Mouse (Mus musculus): ENCODE measurements around the gene Eif2b3. TPM values are rescaled to one million over a fixed set of nuclear protein-coding genes. Genes with fewer than 3 reads are reported as not detected.

The Eif2b3 gene
- total and polyA plus RNA-seq, 3 experiments, result 49.9 to 96.2 (median 84.9) TPM

- dilution Hi-C loops (cut with MboI; ENCODE audit: extremely low pct_ligation_motif_present, extremely low pct_unique_long_range_greater_than_20kb, low sequenced_read_pairs), result no loop called here
- in situ Hi-C loops (cut with MboI; ENCODE audit: low pct_ligation_motif_present, low pct_unique_long_range_greater_than_20kb, low sequenced_read_pairs), result no loop called here
- Histone ChIP-seq H3K9ac (ENCODE audit: insufficient read depth, low read depth) (peak within 1 kb of the TSS; percentile 54), H3K4me1 (ENCODE audit: control insufficient read depth in 1 of 2, insufficient read depth in 2 of 2) (peaks cover 18 to 75% of the 10 kb centered on the region in 2 experiments), H3K4me2 (ENCODE audit: insufficient read depth, low read depth, poor library complexity, severe bottlenecking) (peak within 1 kb of the TSS; percentile 64), H3K9me3 (replicated peaks; ENCODE audit: low read length) (no peaks in the 10 kb centered on the region), H3K27ac (ENCODE audit: insufficient read depth, low read depth) (peak within 1 kb of the TSS; percentile 94), H3K4me3 (replicated peaks in 1 of 3; ENCODE audit: low read depth in 2 of 3, low read length in 2 of 3, poor library complexity in 1 of 3) (peak within 1 kb of the TSS in 2 of 3 experiments; percentile 18 to 33), H3K27me3 (replicated peaks) (no peaks in the 10 kb centered on the region), H3K79me2 (replicated peaks; ENCODE audit: control insufficient read depth, extremely low read depth, insufficient read depth, poor library complexity, severe bottlenecking) (peaks cover 2% of the 10 kb centered on the region; the same call in 1 of the 2 replicates), H3K36me3 (replicated peaks in 1 of 2; ENCODE audit: control insufficient read depth in 1 of 2, insufficient read depth in 1 of 2, low read length in 1 of 2) (peaks cover 35 to 42% of the 10 kb centered on the region in 2 experiments)
- peak; percentile 82 for DNase-seq (ENCODE audit: extremely low read depth)
- TF ChIP-seq USF1 (IDR thresholded peaks at IDR 0.05; ENCODE audit: low read depth, low read length) (no peak), CHD2 (IDR thresholded peaks at IDR 0.05; ENCODE audit: low read length) (peak; percentile 23), MAZ (IDR thresholded peaks at IDR 0.05; ENCODE audit: low read depth, low read length) (0 out of 2 replicates have a peak, but pooled peaks have one; percentile 29), NRF1 (IDR thresholded peaks at IDR 0.05; ENCODE audit: low read depth, low read length) (no peak), MAFK (IDR thresholded peaks at IDR 0.05; ENCODE audit: insufficient replicate concordance, low read length) (0 out of 2 replicates have a peak, but pooled peaks have one; percentile 38), CTCF (conservative IDR thresholded peaks at IDR 0.05 in 1 of 2, IDR thresholded peaks at IDR 0.05 in 1 of 2; ENCODE audit: low read depth in 2 of 2, low read length in 2 of 2) (no peak), ZNF384 (IDR thresholded peaks at IDR 0.05; ENCODE audit: low read depth, low read length) (no peak), ETS1 (conservative IDR thresholded peaks at IDR 0.05; ENCODE audit: low read depth, low read length) (peak; percentile 52; the same call in 1 of the 2 replicates), RCOR1 (conservative IDR thresholded peaks at IDR 0.05; ENCODE audit: low read depth, low read length) (no peak), PAX5 (IDR thresholded peaks at IDR 0.05; ENCODE audit: low read length) (no peak), ELF1 (IDR thresholded peaks at IDR 0.05; ENCODE audit: low read depth, low read length) (peak; percentile 40; the same call in 1 of the 2 replicates), MXI1 (IDR thresholded peaks at IDR 0.05; ENCODE audit: low read depth, low read length) (0 out of 2 replicates have a peak, but pooled peaks have one; percentile 15), IRF4 (IDR thresholded peaks at IDR 0.05; ENCODE audit: low read depth, low read length) (peak; percentile 85), USF2 (conservative IDR thresholded peaks at IDR 0.05; ENCODE audit: low read depth, low read length) (no peak), SMC3 (IDR thresholded peaks at IDR 0.05; ENCODE audit: low read depth, low read length) (no peak), HCFC1 (IDR thresholded peaks at IDR 0.05; ENCODE audit: low read depth, low read length) (no peak), ZMIZ1 (IDR thresholded peaks at IDR 0.05; ENCODE audit: low read depth, low read length) (peak; percentile 54), UBTF (IDR thresholded peaks at IDR 0.05; ENCODE audit: low read depth, low read length) (0 out of 2 replicates have a peak, but pooled peaks have one; percentile 37), ZC3H11A (IDR thresholded peaks at IDR 0.05; ENCODE audit: low read depth, low read length) (no peak), KAT2A (IDR thresholded peaks at IDR 0.05; ENCODE audit: insufficient replicate concordance, low read length) (no peak), MYC (IDR thresholded peaks at IDR 0.05; ENCODE audit: low read depth, low read length) (no peak), TBP (conservative IDR thresholded peaks at IDR 0.05; ENCODE audit: low read depth, low read length) (peak; percentile 75), JUND (conservative IDR thresholded peaks at IDR 0.05; ENCODE audit: low read depth, low read length) (no peak), POLR2A (IDR thresholded peaks at IDR 0.05; ENCODE audit: low read depth, low read length) (peak; percentile 54), TCF12 (IDR thresholded peaks at IDR 0.05; ENCODE audit: low read depth, low read length) (no peak), JUN (IDR thresholded peaks at IDR 0.05; ENCODE audit: insufficient read depth, low read depth, low read length) (peak; percentile 18; the same call in 1 of the 2 replicates), BHLHE40 (IDR thresholded peaks at IDR 0.05; ENCODE audit: low read depth, low read length) (no peak), MAX (IDR thresholded peaks at IDR 0.05; ENCODE audit: low read length) (0 out of 2 replicates have a peak, but pooled peaks have one; percentile 20), GABPA (IDR thresholded peaks at IDR 0.05; ENCODE audit: insufficient replicate concordance, low read depth, low read length) (no peak), NELFE (IDR thresholded peaks at IDR 0.05; ENCODE audit: low read depth, low read length) (peak; percentile 25; the same call in 1 of the 2 replicates), ZKSCAN1 (IDR thresholded peaks at IDR 0.05; ENCODE audit: borderline replicate concordance, low read depth, low read length) (no peak), CHD1 (IDR thresholded peaks at IDR 0.05; ENCODE audit: low read depth, low read length) (0 out of 2 replicates have a peak, but pooled peaks have one; percentile 54), MEF2A (IDR thresholded peaks at IDR 0.05; ENCODE audit: borderline replicate concordance, low read depth, low read length) (peak; percentile 38; the same call in 1 of the 2 replicates), E2F4 (IDR thresholded peaks at IDR 0.05; ENCODE audit: insufficient replicate concordance, low read depth, low read length) (no peak), SIN3A (IDR thresholded peaks at IDR 0.05; ENCODE audit: low read length) (no peak), EP300 (IDR thresholded peaks at IDR 0.05; ENCODE audit: low read length) (peak; percentile 74), POLR2AphosphoS2 (IDR thresholded peaks at IDR 0.05; ENCODE audit: low read depth, low read length) (no peak), RAD21 (IDR thresholded peaks at IDR 0.05; ENCODE audit: low read depth, low read length) (no peak)
Measured at GRCm38 (mm10) chr4:117126675-117127290, 107.6 kb downstream of the Eif2b3 start, which contains the start of gene Tctex1d4. TSS of gene Tctex1d4 (plus strand) at chr4:117126794.
